Mouse (Mus musculus) layer of hippocampus, postnatal 14 days (tissue): Measurements from ENCODE around the gene Paox. TPM values are rescaled to one million over a fixed set of nuclear protein-coding genes. Genes with fewer than 3 reads are reported as not detected.

ENCODE experiments used
- DNase-seq, 2 experiments: peaks; one replicate each; pipeline ENCODE4 v3.0.0; 2021 to 2022; ENCODE audit warnings: low spot score in 2 of 2, mixed read lengths in 1 of 2
- total RNA-seq, 2 experiments: library from RNA; stranded (reverse); gene quantifications; 2 replicates each; pipeline ENCODE4 v1.2.3; 2021

Gene Paox
- total RNA-seq, 2 experiments from 2014 or later = 3.8 to 6.1 TPM

DNA sequence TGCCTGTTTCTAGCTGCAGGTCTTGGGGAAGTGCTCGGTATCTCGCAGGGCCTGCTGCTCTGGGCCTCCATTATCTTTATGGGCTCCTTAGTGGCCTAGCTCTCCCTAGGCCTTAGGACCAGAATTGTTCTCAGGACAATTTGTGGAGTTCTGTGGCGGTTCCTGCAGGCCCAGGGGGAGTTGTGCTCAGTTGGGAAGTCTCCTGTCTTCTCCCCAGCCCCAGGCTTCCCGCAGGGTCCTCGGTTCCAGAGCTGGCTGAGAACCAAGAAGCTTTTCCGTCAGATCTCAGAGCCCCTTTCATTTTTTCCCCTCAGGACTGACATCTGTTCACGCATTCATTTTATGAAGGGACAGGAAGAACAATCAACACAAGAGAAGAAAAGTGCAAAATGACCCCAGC is 49.1 kb downstream of the Paox start, which contains the start of gene Olfr522:
Gene Olfr522 (minus strand): TSS at position 101 of the 400 bp plus-strand sequence.
- DNase-seq = no peak

DNA sequence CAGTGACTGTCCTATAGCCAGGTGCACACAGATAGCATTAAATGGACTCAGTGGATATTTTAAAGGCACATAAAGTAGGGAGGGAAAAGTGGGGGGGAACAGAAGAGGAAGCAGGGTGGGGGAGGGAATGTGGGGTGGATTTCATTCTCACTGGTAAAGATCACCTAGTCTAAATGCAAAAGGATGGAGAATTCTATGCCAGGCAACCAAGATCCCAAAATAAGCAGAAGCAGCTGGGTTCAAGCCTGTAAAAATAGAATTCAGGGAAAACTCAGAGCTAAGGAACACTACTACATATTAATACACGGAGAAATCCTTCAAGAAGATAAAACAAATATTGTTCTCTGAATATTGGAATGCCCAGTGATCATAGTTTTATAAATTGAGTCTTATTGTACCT is 52.4 kb downstream of the Paox start:
- DNase-seq = no peak

DNA sequence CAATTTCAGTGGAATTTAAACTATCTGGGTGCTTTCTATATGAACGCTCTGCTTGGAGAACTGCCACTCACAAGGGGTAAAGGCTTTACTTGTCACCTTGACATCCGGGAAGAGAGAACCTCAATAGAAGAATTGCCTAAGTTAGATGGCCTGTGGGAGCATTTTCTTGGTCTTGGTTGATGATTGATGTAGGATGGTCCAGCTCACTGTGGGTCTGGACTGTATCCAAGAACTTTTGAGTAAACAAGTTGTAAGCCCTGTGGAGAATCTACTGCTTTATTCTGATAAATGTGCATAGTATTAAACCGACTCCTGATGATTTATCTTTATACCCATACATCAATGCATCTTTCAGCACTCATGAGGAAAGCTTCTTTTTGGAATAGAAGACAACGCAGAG is 53.8 kb downstream of the Paox start:
- no peak for DNase-seq

DNA sequence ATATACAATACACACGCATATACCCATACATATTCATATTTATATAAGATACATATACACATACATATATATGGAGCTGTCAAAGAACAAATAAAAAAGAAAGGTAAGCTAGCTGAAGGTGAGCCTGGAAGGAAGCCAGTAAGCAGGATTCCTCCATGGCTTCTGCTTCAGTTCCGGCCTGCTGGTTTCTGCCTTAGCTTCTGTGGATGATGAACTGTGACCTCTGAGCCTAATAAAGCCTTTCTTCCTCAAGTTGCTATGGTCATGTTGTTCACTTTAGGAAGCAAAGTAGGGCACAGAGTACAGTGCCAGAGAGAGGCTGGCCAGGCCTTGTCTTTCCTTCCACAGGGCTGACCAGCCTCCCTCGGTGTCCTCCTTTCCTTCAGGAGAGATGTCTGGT is 55.3 kb downstream of the Paox start:
- no peak for DNase-seq

- DNase-seq = no peak
These were observed 57.3 kb downstream of the Paox start, which contains the start of gene Olfr523 for GRCm38 (mm10) chr7:140172936-140173335. TSS of gene Olfr523 (plus strand) at chr7:140173217.

GRCm38 (mm10) chr7:140179176-140179575 is 63.6 kb downstream of the Paox start:
- DNase-seq = no peak

- DNase-seq = no peak
These were observed 65.1 kb downstream of the Paox start for GRCm38 (mm10) chr7:140180692-140181091.

GRCm38 (mm10) chr7:140184206-140184605 is 68.6 kb downstream of the Paox start:
- DNase-seq = no peak

Other genes with a start within 250 kb of the Paox start
- 10 to 100 TPM; 78.2 to 96.6 TPM for gene Kndc1, start 221.1 kb upstream of the Paox start, total RNA-seq
- gene Utf1, start 172.0 kb upstream of the Paox start, total RNA-seq = not detected
- under 1 TPM; 0.39 to 0.83 TPM for gene 6430531B16Rik, start 137.0 kb upstream of the Paox start, total RNA-seq
- gene Adam8, start 123.2 kb upstream of the Paox start, total RNA-seq = 1 to 10 TPM; 1.5 to 1.9 TPM
- 10 to 100 TPM; 21.9 to 25.7 TPM for gene Zfp511, start 79.4 kb upstream of the Paox start, total RNA-seq
- gene Tubgcp2, start 79.1 kb upstream of the Paox start, total RNA-seq = 10 to 100 TPM; 34.9 to 39.3 TPM
- under 1 TPM; 0.37 to 0.64 TPM for gene Msx3, start 66.7 kb upstream of the Paox start, total RNA-seq
- 100 to 1,000 TPM; 203 to 219 TPM for gene Caly, start 33.3 kb upstream of the Paox start, total RNA-seq
- gene Prap1, start 22.4 kb upstream of the Paox start, total RNA-seq = not detected
- 10 to 100 TPM; 37.6 to 37.8 TPM for gene Fuom, start 13.4 kb upstream of the Paox start, total RNA-seq
- 10 to 100 TPM; 52.6 to 56.0 TPM for gene Echs1, start 677 bp downstream of the Paox start, total RNA-seq
- 10 to 100 TPM; 21.8 to 23.6 TPM for gene Mtg1, start 21.8 kb downstream of the Paox start, total RNA-seq
- 100 to 1,000 TPM; 192 to 199 TPM for gene Sprn, start 39.1 kb downstream of the Paox start, total RNA-seq
- gene Olfr522, start 49.0 kb downstream of the Paox start, total RNA-seq = not detected
- gene Olfr523, start 57.4 kb downstream of the Paox start, total RNA-seq = under 1 TPM; 0.12 to 0.24 TPM
- gene Olfr524, start 90.2 kb downstream of the Paox start, total RNA-seq = not detected
- under 1 TPM; 0.85 to 0.98 TPM for gene Cd163l1, start 102.5 kb downstream of the Paox start, total RNA-seq
- gene 5830411N06Rik, start 131.5 kb downstream of the Paox start, total RNA-seq = under 1 TPM; 0.23 to 0.33 TPM
- gene Olfr525, start 205.1 kb downstream of the Paox start, total RNA-seq = not detected
- gene Olfr527, start 218.2 kb downstream of the Paox start, total RNA-seq = not detected
- gene Olfr60, start 245.9 kb downstream of the Paox start, total RNA-seq = not detected